Mouse (Mus musculus) spleen, embryonic (tissue): ENCODE results near the gene Trim40.

Experiments used
- CTCF ChIA-PET: fragments of 350-600 bp; sonication (Branson Sonifier 250); formaldehyde crosslinking; loops from one replicate; lab custom pipeline; 2022; lab: Charles Lee

The Trim40 gene

GRCm38 (mm10) chr17:36840961-36841445 lies 48.9 kb downstream of the Trim40 start:
- CTCF ChIA-PET = no interaction called here

GRCm38 (mm10) chr17:36839931-36840330 lies 50.0 kb downstream of the Trim40 start:
- CTCF ChIA-PET = no interaction called here

GRCm38 (mm10) chr17:36839001-36839400 lies 50.9 kb downstream of the Trim40 start:
- CTCF ChIA-PET = no interaction called here

GRCm38 (mm10) chr17:36836874-36837647 lies 52.9 kb downstream of the Trim40 start, which contains the start of gene Trim26:
Gene Trim26 (plus strand): TSS chr17:36837134.
- CTCF ChIA-PET = interaction anchor here (0.7 kb wide), 1 partner anchor 9 kb away, joined by 11 read pairs; no protein-coding TSS in a partner anchor

GRCm38 (mm10) chr17:36836427-36836812 lies 53.5 kb downstream of the Trim40 start:
- CTCF ChIA-PET = interaction anchor here (0.7 kb wide), 1 partner anchor 8 kb away, joined by 11 read pairs; no protein-coding TSS in a partner anchor

- CTCF ChIA-PET = interaction anchor here (0.5 kb wide), 1 partner anchor 520 kb away, joined by 6 read pairs; no protein-coding TSS in a partner anchor
Observed at GRCm38 (mm10) chr17:36835591-36836426, 54.1 kb downstream of the Trim40 start.

- CTCF ChIA-PET = no interaction called here
Observed at GRCm38 (mm10) chr17:36832694-36833093, 57.2 kb downstream of the Trim40 start.
